Mouse (Mus musculus): ENCODE measurements around the gene Asic4. TPM values are rescaled to one million over a fixed set of nuclear protein-coding genes. Genes with fewer than 3 reads are reported as not detected.

Asic4 gene
- polyA plus RNA-seq, 2 experiments: 0.03 TPM; not detected in 1

GRCm38 (mm10) chr1:75480036-75480435, 29.8 kb downstream of the Asic4 start:
- Histone ChIP-seq H3K36me3 (replicated peaks; ENCODE audit: control insufficient read depth, insufficient read depth, low read depth) (no peaks in the 10 kb centered on the region), H3K4me1 (replicated peaks; ENCODE audit: control insufficient read depth in 2 of 2, insufficient read depth in 2 of 2, low read length in 1 of 2) (peaks cover 7 to 9% of the 10 kb centered on the region in 2 experiments), H3K4me2 (ENCODE audit: low read depth) (no peak overlapping the region), H3K27me3 (ENCODE audit: control insufficient read depth, insufficient read depth, low read length) (peaks cover 54% of the 10 kb centered on the region), H3K9me3 (ENCODE audit: control insufficient read depth, low read length) (no peaks in the 10 kb centered on the region), H3K4me3 (ENCODE audit: insufficient read depth in 1 of 2, low read depth in 2 of 2, low read length in 2 of 2) (no peak overlapping the region), H3K27ac (no peak overlapping the region), H3K9ac (replicated peaks) (no peak overlapping the region)
- DNase-seq (ENCODE audit: low read depth in 3 of 3, low spot score in 3 of 3) (no peak), ATAC-seq (ENCODE audit: insufficient read depth) (no peak)
- TF ChIP-seq CTCF (IDR thresholded peaks at IDR 0.05; ENCODE audit: low read depth) (no peak), EP300 (IDR thresholded peaks at IDR 0.05; ENCODE audit: low read depth) (no peak)
- 19% methylated on average over 13 of the region's 13 CpGs for WGBS (ENCODE audit: insufficient replicate concordance)

GRCm38 (mm10) chr1:75480735-75481134, 30.5 kb downstream of the Asic4 start:
- H3K9ac ChIP-seq (replicated peaks): no peak overlapping the region
- H3K4me3 ChIP-seq (ENCODE audit: insufficient read depth in 1 of 2, low read depth in 2 of 2, low read length in 2 of 2): no peak overlapping the region
- H3K9me3 ChIP-seq (ENCODE audit: control insufficient read depth, low read length): no peaks in the 10 kb centered on the region

GRCm38 (mm10) chr1:75486561-75486960, 36.3 kb downstream of the Asic4 start:
- WGBS (ENCODE audit: insufficient replicate concordance): 6% methylated on average over 24 of the region's 24 CpGs
- no peaks in the 10 kb centered on the region for H3K36me3 ChIP-seq (replicated peaks; ENCODE audit: control insufficient read depth, insufficient read depth, low read depth)
- H3K4me2 ChIP-seq (ENCODE audit: low read depth): no peak overlapping the region

More at GRCm38 (mm10) chr1:75480735-75481134, 30.5 kb downstream of the Asic4 start:
- 67% methylated on average over 7 of the region's 7 CpGs for WGBS (ENCODE audit: insufficient replicate concordance)
- DNase-seq (ENCODE audit: low read depth in 3 of 3, low spot score in 3 of 3) (no peak), ATAC-seq (ENCODE audit: insufficient read depth) (no peak)
- Histone ChIP-seq H3K4me1 (replicated peaks; ENCODE audit: control insufficient read depth in 2 of 2, insufficient read depth in 2 of 2, low read length in 1 of 2) (peaks cover 7 to 9% of the 10 kb centered on the region in 2 experiments), H3K27ac (no peak overlapping the region), H3K4me2 (ENCODE audit: low read depth) (no peak overlapping the region), H3K27me3 (ENCODE audit: control insufficient read depth, insufficient read depth, low read length) (peaks cover 61% of the 10 kb centered on the region), H3K36me3 (replicated peaks; ENCODE audit: control insufficient read depth, insufficient read depth, low read depth) (no peaks in the 10 kb centered on the region)
- no peak for TF ChIP-seq CTCF (IDR thresholded peaks at IDR 0.05; ENCODE audit: low read depth)
- TF ChIP-seq EP300 (IDR thresholded peaks at IDR 0.05; ENCODE audit: low read depth): no peak

DNA sequence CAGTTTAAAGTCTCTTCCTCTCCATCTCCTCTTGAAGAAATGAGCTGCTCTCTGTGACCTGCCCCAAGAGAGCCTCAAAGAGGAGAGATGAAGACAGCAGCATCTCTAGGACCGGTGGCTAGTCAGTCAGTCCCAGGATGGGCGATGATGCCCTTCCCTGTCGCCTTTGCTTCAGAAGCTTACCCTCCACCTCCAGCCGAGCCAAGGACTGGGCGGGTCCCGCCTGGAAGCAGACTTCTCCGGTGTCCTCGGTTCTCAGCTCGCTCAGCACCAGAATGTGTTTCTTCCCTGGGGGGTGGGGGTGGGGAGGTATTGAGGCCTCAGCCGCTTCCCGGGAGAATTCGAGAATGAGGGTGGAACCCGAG, 36.8 kb downstream of the Asic4 start:
- peak overlapping the region; percentile 29 to 45 for H3K4me3 ChIP-seq (ENCODE audit: insufficient read depth in 1 of 2, low read depth in 2 of 2, low read length in 2 of 2)
- 3% methylated on average over 13 of the region's 13 CpGs for WGBS (ENCODE audit: insufficient replicate concordance)
- no peak overlapping the region for H3K9ac ChIP-seq (replicated peaks)
- no peaks in the 10 kb centered on the region for H3K36me3 ChIP-seq (replicated peaks; ENCODE audit: control insufficient read depth, insufficient read depth, low read depth)
- H3K4me2 ChIP-seq (ENCODE audit: low read depth): peak overlapping the region; percentile 52
- ATAC-seq (ENCODE audit: insufficient read depth) (no peak), DNase-seq (ENCODE audit: low read depth in 3 of 3, low spot score in 3 of 3) (no peak)
- H3K27me3 ChIP-seq (ENCODE audit: control insufficient read depth, insufficient read depth, low read length): peaks cover 56% of the 10 kb centered on the region
- no peaks in the 10 kb centered on the region for H3K4me1 ChIP-seq (replicated peaks; ENCODE audit: control insufficient read depth in 2 of 2, insufficient read depth in 2 of 2, low read length in 1 of 2)
- no peaks in the 10 kb centered on the region for H3K9me3 ChIP-seq (ENCODE audit: control insufficient read depth, low read length)
- no peak for TF ChIP-seq EP300 (IDR thresholded peaks at IDR 0.05; ENCODE audit: low read depth)
- no peak for TF ChIP-seq CTCF (IDR thresholded peaks at IDR 0.05; ENCODE audit: low read depth)
- no peak overlapping the region for H3K27ac ChIP-seq

More at GRCm38 (mm10) chr1:75486561-75486960, 36.3 kb downstream of the Asic4 start:
- no peak overlapping the region for H3K4me3 ChIP-seq (ENCODE audit: insufficient read depth in 1 of 2, low read depth in 2 of 2, low read length in 2 of 2)
- no peak overlapping the region for H3K9ac ChIP-seq (replicated peaks)
- H3K27me3 ChIP-seq (ENCODE audit: control insufficient read depth, insufficient read depth, low read length): peaks cover 58% of the 10 kb centered on the region
- no peak for ATAC-seq (ENCODE audit: insufficient read depth)
- H3K27ac ChIP-seq: no peak overlapping the region
- no peaks in the 10 kb centered on the region for H3K4me1 ChIP-seq (replicated peaks; ENCODE audit: control insufficient read depth in 2 of 2, insufficient read depth in 2 of 2, low read length in 1 of 2)
- H3K9me3 ChIP-seq (ENCODE audit: control insufficient read depth, low read length): no peaks in the 10 kb centered on the region
- no peak for TF ChIP-seq EP300 (IDR thresholded peaks at IDR 0.05; ENCODE audit: low read depth)
- TF ChIP-seq CTCF (IDR thresholded peaks at IDR 0.05; ENCODE audit: low read depth): no peak
- DNase-seq (ENCODE audit: low read depth in 3 of 3, low spot score in 3 of 3): no peak

- no peak for DNase-seq (ENCODE audit: low read depth in 3 of 3, low spot score in 3 of 3)
- peak; percentile 61 for ATAC-seq (ENCODE audit: insufficient read depth)
- WGBS (ENCODE audit: insufficient replicate concordance): 1% methylated on average over 62 of the region's 62 CpGs
Observed at GRCm38 (mm10) chr1:75487405-75488161, 37.3 kb downstream of the Asic4 start.

More at GRCm38 (mm10) chr1:75487405-75488161, 37.3 kb downstream of the Asic4 start:
- no peaks in the 10 kb centered on the region for H3K4me1 ChIP-seq (replicated peaks; ENCODE audit: control insufficient read depth in 2 of 2, insufficient read depth in 2 of 2, low read length in 1 of 2)
- H3K27me3 ChIP-seq (ENCODE audit: control insufficient read depth, insufficient read depth, low read length): peaks cover 50% of the 10 kb centered on the region
- peak overlapping the region; percentile 29 to 45 for H3K4me3 ChIP-seq (ENCODE audit: insufficient read depth in 1 of 2, low read depth in 2 of 2, low read length in 2 of 2)
- H3K9ac ChIP-seq (replicated peaks): no peak overlapping the region
- TF ChIP-seq CTCF (IDR thresholded peaks at IDR 0.05; ENCODE audit: low read depth) (0 out of 2 replicates have a peak, but pooled peaks have one; percentile 9), EP300 (IDR thresholded peaks at IDR 0.05; ENCODE audit: low read depth) (no peak)
- peak overlapping the region; percentile 52 for H3K4me2 ChIP-seq (ENCODE audit: low read depth)
- H3K36me3 ChIP-seq (replicated peaks; ENCODE audit: control insufficient read depth, insufficient read depth, low read depth): no peaks in the 10 kb centered on the region
- H3K27ac ChIP-seq: no peak overlapping the region
- H3K9me3 ChIP-seq (ENCODE audit: control insufficient read depth, low read length): no peaks in the 10 kb centered on the region

Measured in liver, embryonic 14.5 days (tissue).